Mouse (Mus musculus): Measurements from ENCODE around the gene Sox5. TPM values are rescaled to one million over a fixed set of nuclear protein-coding genes. Genes with fewer than 3 reads are reported as not detected.

Gene Sox5
- total and polyA plus RNA-seq, 3 experiments, result 0.08 to 0.47 (median 0.46) TPM

- H3K4me3 ChIP-seq (replicated peaks in 1 of 3; ENCODE audit: low read depth in 2 of 3, low read length in 2 of 3, poor library complexity in 1 of 3), result no peak overlapping the region
- H3K4me1 ChIP-seq (ENCODE audit: control insufficient read depth in 1 of 2, insufficient read depth in 2 of 2), result no peaks in the 10 kb centered on the region
- H3K9ac ChIP-seq (ENCODE audit: insufficient read depth, low read depth), result no peak overlapping the region
- dilution Hi-C loops (cut with MboI; ENCODE audit: extremely low pct_ligation_motif_present, extremely low pct_unique_long_range_greater_than_20kb, low sequenced_read_pairs) (no loop called here), in situ Hi-C loops (cut with MboI; ENCODE audit: low pct_ligation_motif_present, low pct_unique_long_range_greater_than_20kb, low sequenced_read_pairs) (loop anchor here (10.0 kb wide), 1 partner anchor 474 kb away; no protein-coding TSS in a partner anchor)
- no peak overlapping the region for H3K27ac ChIP-seq (ENCODE audit: insufficient read depth, low read depth)
- no peaks in the 10 kb centered on the region for H3K79me2 ChIP-seq (replicated peaks; ENCODE audit: control insufficient read depth, extremely low read depth, insufficient read depth, poor library complexity, severe bottlenecking)
- H3K36me3 ChIP-seq (replicated peaks in 1 of 2; ENCODE audit: control insufficient read depth in 1 of 2, insufficient read depth in 1 of 2, low read length in 1 of 2), result no peaks in the 10 kb centered on the region
- H3K4me2 ChIP-seq (ENCODE audit: insufficient read depth, low read depth, poor library complexity, severe bottlenecking), result no peak overlapping the region
- TF ChIP-seq MAZ (IDR thresholded peaks at IDR 0.05; ENCODE audit: low read depth, low read length), result no peak
- TF ChIP-seq NRF1 (IDR thresholded peaks at IDR 0.05; ENCODE audit: low read depth, low read length), result no peak
- TF ChIP-seq CHD2 (IDR thresholded peaks at IDR 0.05; ENCODE audit: low read length), result no peak
- TF ChIP-seq ZC3H11A (IDR thresholded peaks at IDR 0.05; ENCODE audit: low read depth, low read length), result no peak
- TF ChIP-seq KAT2A (IDR thresholded peaks at IDR 0.05; ENCODE audit: insufficient replicate concordance, low read length), result no peak
- TF ChIP-seq MAFK (IDR thresholded peaks at IDR 0.05; ENCODE audit: insufficient replicate concordance, low read length), result no peak
- no peak for TF ChIP-seq ELF1 (IDR thresholded peaks at IDR 0.05; ENCODE audit: low read depth, low read length)
- TF ChIP-seq ETS1 (conservative IDR thresholded peaks at IDR 0.05; ENCODE audit: low read depth, low read length), result no peak
- TF ChIP-seq SMC3 (IDR thresholded peaks at IDR 0.05; ENCODE audit: low read depth, low read length), result no peak
- TF ChIP-seq TBP (conservative IDR thresholded peaks at IDR 0.05; ENCODE audit: low read depth, low read length), result no peak
- no peak for TF ChIP-seq UBTF (IDR thresholded peaks at IDR 0.05; ENCODE audit: low read depth, low read length)
- TF ChIP-seq RAD21 (IDR thresholded peaks at IDR 0.05; ENCODE audit: low read depth, low read length), result no peak
- TF ChIP-seq MAX (IDR thresholded peaks at IDR 0.05; ENCODE audit: low read length), result no peak
- no peak for DNase-seq (ENCODE audit: extremely low read depth)
- peaks cover 8% of the 10 kb centered on the region for H3K9me3 ChIP-seq (replicated peaks; ENCODE audit: low read length)
- no peaks in the 10 kb centered on the region for H3K27me3 ChIP-seq (replicated peaks)
Observed at GRCm38 (mm10) chr6:144490896-144491295, 290.9 kb downstream of the Sox5 start.

- Histone ChIP-seq H3K4me2 (ENCODE audit: insufficient read depth, low read depth, poor library complexity, severe bottlenecking) (no peak overlapping the region), H3K27me3 (replicated peaks) (no peaks in the 10 kb centered on the region), H3K36me3 (replicated peaks in 1 of 2; ENCODE audit: control insufficient read depth in 1 of 2, insufficient read depth in 1 of 2, low read length in 1 of 2) (no peaks in the 10 kb centered on the region), H3K9ac (ENCODE audit: insufficient read depth, low read depth) (no peak overlapping the region), H3K4me1 (ENCODE audit: control insufficient read depth in 1 of 2, insufficient read depth in 2 of 2) (no peaks in the 10 kb centered on the region), H3K9me3 (replicated peaks; ENCODE audit: low read length) (peaks cover 8% of the 10 kb centered on the region), H3K4me3 (replicated peaks in 1 of 3; ENCODE audit: low read depth in 2 of 3, low read length in 2 of 3, poor library complexity in 1 of 3) (no peak overlapping the region), H3K27ac (ENCODE audit: insufficient read depth, low read depth) (no peak overlapping the region), H3K79me2 (replicated peaks; ENCODE audit: control insufficient read depth, extremely low read depth, insufficient read depth, poor library complexity, severe bottlenecking) (no peaks in the 10 kb centered on the region)
- in situ Hi-C loops (cut with MboI; ENCODE audit: low pct_ligation_motif_present, low pct_unique_long_range_greater_than_20kb, low sequenced_read_pairs), result no loop called here
- DNase-seq (ENCODE audit: extremely low read depth), result no peak
- TF ChIP-seq NRF1 (IDR thresholded peaks at IDR 0.05; ENCODE audit: low read depth, low read length), result no peak
- TF ChIP-seq TBP (conservative IDR thresholded peaks at IDR 0.05; ENCODE audit: low read depth, low read length), result no peak
- dilution Hi-C loops (cut with MboI; ENCODE audit: extremely low pct_ligation_motif_present, extremely low pct_unique_long_range_greater_than_20kb, low sequenced_read_pairs), result no loop called here
Observed at GRCm38 (mm10) chr6:144485578-144485977, 296.2 kb downstream of the Sox5 start.

GRCm38 (mm10) chr6:144483166-144483565, 298.6 kb downstream of the Sox5 start:
- Histone ChIP-seq H3K4me2 (ENCODE audit: insufficient read depth, low read depth, poor library complexity, severe bottlenecking) (no peak overlapping the region), H3K9me3 (replicated peaks; ENCODE audit: low read length) (peaks cover 8% of the 10 kb centered on the region), H3K4me3 (replicated peaks in 1 of 3; ENCODE audit: low read depth in 2 of 3, low read length in 2 of 3, poor library complexity in 1 of 3) (no peak overlapping the region), H3K4me1 (ENCODE audit: control insufficient read depth in 1 of 2, insufficient read depth in 2 of 2) (no peaks in the 10 kb centered on the region), H3K27me3 (replicated peaks) (no peaks in the 10 kb centered on the region), H3K79me2 (replicated peaks; ENCODE audit: control insufficient read depth, extremely low read depth, insufficient read depth, poor library complexity, severe bottlenecking) (no peaks in the 10 kb centered on the region), H3K27ac (ENCODE audit: insufficient read depth, low read depth) (no peak overlapping the region), H3K36me3 (replicated peaks in 1 of 2; ENCODE audit: control insufficient read depth in 1 of 2, insufficient read depth in 1 of 2, low read length in 1 of 2) (no peaks in the 10 kb centered on the region), H3K9ac (ENCODE audit: insufficient read depth, low read depth) (no peak overlapping the region)
- TF ChIP-seq IRF4 (IDR thresholded peaks at IDR 0.05; ENCODE audit: low read depth, low read length), result no peak
- no peak for TF ChIP-seq JUN (IDR thresholded peaks at IDR 0.05; ENCODE audit: insufficient read depth, low read depth, low read length)
- no peak for DNase-seq (ENCODE audit: extremely low read depth)
- dilution Hi-C loops (cut with MboI; ENCODE audit: extremely low pct_ligation_motif_present, extremely low pct_unique_long_range_greater_than_20kb, low sequenced_read_pairs), result no loop called here
- in situ Hi-C loops (cut with MboI; ENCODE audit: low pct_ligation_motif_present, low pct_unique_long_range_greater_than_20kb, low sequenced_read_pairs), result no loop called here

Measured in CH12.LX (cell line).